Mouse (Mus musculus) heart, embryonic 10.5 days (tissue): ENCODE data around the gene Stag2. TPM values are rescaled to one million over a fixed set of nuclear protein-coding genes. Genes with fewer than 3 reads are reported as not detected.
A peak's percentile ranks its signal among the peaks of the same experiment; 100 is the strongest.

Experiments used
- DNase-seq: peaks from one replicate; pipeline ENCODE4 v3.0.0-alpha.2; 2017; ENCODE audit warnings: low spot score
- H3K27ac ChIP-seq: fragments of 300-500 bp; sonication (generic); 2 replicates; pipeline ENCODE4 v1.5.1; 2016; ENCODE audit warnings: mild to moderate bottlenecking
- H3K27me3 ChIP-seq: fragments of 300-500 bp; sonication (generic); 2 replicates; pipeline ENCODE4 v1.6.1; 2016; ENCODE audit warnings: mild to moderate bottlenecking; ENCODE audit not compliant: poor library complexity, insufficient read depth, severe bottlenecking
- H3K36me3 ChIP-seq: fragments of 300-500 bp; sonication (generic); 2 replicates; pipeline ENCODE4 v1.6.1; 2016; ENCODE audit warnings: mild to moderate bottlenecking, moderate library complexity
- H3K4me1 ChIP-seq: fragments of 300-500 bp; sonication (generic); 2 replicates; pipeline ENCODE4 v1.6.1; 2016; ENCODE audit warnings: mild to moderate bottlenecking
- H3K4me3 ChIP-seq: fragments of 300-500 bp; sonication (generic); 2 replicates; pipeline ENCODE4 v1.5.1; 2016; ENCODE audit warnings: mild to moderate bottlenecking, moderate library complexity
- H3K9me3 ChIP-seq: fragments of 300-500 bp; sonication (generic); 2 replicates; pipeline ENCODE4 v1.6.1; 2016; ENCODE audit warnings: mild to moderate bottlenecking, moderate library complexity
- WGBS: fragments of 180-500 bp; shearing (Covaris S2); methylation state at CpG from one replicate; pipeline ENCODE4 v1.1.7; 2016; 5-methylcytosine and 5-hydroxymethylcytosine counted together
- polyA plus RNA-seq: library from polyadenylated mRNA; unstranded; fragments of >200 nt; fragmentation: Nextera tagmentation; extraction: Ambion mirVana; gene quantifications from 2 replicates; pipeline ENCODE4 v1.2.1, GENCODE M21; 2016

Stag2 gene
- polyA plus RNA-seq, 1 experiment from 2014 or later: 35.0 TPM

DNA sequence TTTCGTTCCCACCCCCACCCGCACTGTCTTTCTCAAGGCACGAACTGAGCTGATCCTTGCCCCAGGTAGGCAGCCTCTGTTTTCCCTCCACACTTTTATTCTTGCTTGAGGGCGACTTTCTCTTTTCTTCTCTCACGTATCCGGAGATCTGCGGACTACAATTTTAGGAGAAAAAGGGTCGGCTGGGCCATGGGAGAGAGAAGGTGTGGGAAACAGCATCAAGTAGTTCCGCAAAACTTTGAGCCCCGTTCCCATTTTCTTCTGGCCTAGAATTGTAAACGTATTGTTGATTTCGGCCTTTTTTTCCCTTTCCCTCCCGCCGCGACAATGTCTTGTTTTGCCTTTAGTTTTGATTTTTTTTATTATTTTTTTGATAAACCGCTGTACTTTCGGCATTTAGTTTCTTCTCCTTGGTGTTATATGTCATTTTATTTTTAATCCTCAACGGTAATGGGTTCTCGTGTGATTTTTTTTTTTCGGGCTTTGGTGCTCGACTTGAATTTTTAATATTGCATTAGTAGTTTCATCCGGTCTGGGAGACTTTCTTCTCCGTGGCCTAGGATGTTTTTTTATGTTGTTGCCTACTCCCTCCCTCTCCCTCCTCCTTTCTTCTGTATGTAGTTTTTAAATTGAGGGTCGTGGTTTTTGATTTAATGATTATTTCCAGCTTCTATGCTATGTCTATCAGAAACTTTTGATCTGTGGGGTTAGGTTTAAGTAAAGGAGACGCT is 2.1 kb downstream of the Stag2 start:
- Histone ChIP-seq H3K27ac (peak overlapping the region; percentile 98), H3K4me1 (peaks cover 6% of the 10 kb centered on the region; the same call in 1 of the 2 replicates), H3K4me3 (peak overlapping the region; percentile 72), H3K9me3 (no peaks in the 10 kb centered on the region), H3K36me3 (no peaks in the 10 kb centered on the region), H3K27me3 (no peaks in the 10 kb centered on the region)
- 13% methylated on average over 25 of the region's 25 CpGs for WGBS
- DNase-seq: no peak

DNA sequence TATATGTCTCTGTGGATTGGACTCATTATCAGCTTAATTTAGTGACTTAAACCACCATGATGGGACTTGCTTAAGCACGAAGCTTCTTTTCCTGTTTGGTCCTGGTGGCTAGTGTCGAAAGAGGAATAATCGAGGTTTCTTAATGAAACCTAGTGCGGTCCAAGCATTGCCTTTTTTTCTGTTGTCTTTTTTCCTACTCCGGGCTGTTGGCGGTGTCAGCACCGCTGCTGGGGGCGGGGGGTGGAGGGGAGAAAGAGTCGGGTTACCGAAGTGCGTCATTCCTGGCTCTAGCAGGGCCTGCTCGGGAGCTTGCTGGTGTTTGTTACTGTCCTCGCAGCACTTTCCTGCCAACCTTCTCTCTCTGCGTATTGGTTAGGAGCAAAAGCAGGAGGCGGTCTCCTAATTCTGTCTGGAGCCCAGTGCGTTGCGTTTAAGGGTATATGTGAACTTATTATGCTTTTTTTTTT is 2.8 kb downstream of the Stag2 start:
- DNase-seq: peak; percentile 92
- Histone ChIP-seq H3K27ac (peak overlapping the region; percentile 98), H3K36me3 (no peaks in the 10 kb centered on the region), H3K4me1 (peaks cover 6% of the 10 kb centered on the region; the same call in 1 of the 2 replicates), H3K27me3 (no peaks in the 10 kb centered on the region), H3K9me3 (no peaks in the 10 kb centered on the region), H3K4me3 (peak overlapping the region; percentile 72)
- WGBS: 12% methylated on average over 17 of the region's 17 CpGs

DNA sequence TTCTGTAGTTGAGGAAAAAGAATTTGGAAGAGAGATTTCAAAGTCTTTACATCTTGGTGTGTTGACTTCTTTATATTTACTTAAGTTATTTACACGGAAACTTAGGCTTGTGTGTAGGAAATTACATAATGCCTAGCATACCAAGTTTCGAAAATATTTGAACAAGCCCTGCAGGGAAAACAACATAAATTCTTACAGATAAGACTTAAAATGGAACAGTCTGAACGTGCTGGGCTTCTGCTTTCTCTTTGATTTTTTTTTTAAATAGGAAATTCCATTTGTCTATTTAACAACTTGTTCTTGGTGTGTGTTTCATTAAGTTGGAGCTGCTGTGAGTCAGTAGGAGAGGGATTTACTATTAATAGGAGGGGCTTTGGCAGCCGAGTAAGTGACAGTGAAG is 3.9 kb downstream of the Stag2 start:
- Histone ChIP-seq H3K4me1 (peaks cover 2% of the 10 kb centered on the region; the same call in 1 of the 2 replicates), H3K36me3 (no peaks in the 10 kb centered on the region), H3K9me3 (no peaks in the 10 kb centered on the region), H3K27ac (no peak overlapping the region), H3K4me3 (peak overlapping the region; percentile 72), H3K27me3 (no peaks in the 10 kb centered on the region)
- no peak for DNase-seq
- WGBS: 21% methylated on average over 4 of the region's 4 CpGs

DNA sequence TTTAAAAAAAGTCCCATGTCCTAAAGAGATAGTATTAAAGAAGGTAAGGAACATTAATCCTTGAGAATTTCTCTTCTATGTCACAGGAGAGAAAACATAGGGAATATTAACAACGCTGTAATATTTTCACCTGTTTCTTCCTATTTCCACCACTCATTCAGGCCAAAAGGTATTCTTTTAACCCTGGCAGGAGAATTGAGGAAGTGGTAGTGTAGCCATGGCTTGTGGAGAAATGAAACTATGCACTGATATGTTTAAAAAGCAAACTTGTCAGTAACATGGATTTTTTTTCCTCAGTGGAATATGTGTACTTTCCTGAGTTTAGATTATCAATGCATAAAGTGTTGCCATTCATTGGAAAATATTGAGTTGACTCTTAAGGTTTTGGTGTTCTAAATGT is 16.3 kb downstream of the Stag2 start:
- Histone ChIP-seq H3K4me3 (no peak overlapping the region), H3K36me3 (no peaks in the 10 kb centered on the region), H3K27ac (no peak overlapping the region), H3K9me3 (no peaks in the 10 kb centered on the region), H3K27me3 (no peaks in the 10 kb centered on the region), H3K4me1 (no peaks in the 10 kb centered on the region)
- WGBS: 78% methylated on average over 1 of the region's 1 CpGs
- DNase-seq: no peak

DNA sequence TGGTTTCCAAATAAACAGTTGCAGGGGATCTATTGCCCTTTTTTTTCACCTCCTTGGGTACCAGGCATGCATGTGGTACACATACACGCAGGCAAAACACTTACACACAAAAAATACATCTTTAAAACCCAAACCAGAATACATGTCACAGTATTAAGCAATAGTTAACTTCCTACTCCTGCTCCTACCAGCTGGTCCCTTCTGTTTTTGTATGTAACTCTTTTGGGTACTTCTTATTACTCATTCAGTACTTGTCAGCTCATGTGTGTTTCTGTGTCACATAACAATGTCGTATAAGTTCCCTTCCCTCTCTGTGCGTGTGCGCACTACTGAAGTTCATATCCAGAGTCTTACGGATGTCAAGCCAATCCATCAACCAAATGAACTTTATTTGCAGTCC is 21.7 kb downstream of the Stag2 start:
- Histone ChIP-seq H3K27ac (no peak overlapping the region), H3K4me3 (no peak overlapping the region), H3K4me1 (no peaks in the 10 kb centered on the region), H3K27me3 (no peaks in the 10 kb centered on the region), H3K9me3 (no peaks in the 10 kb centered on the region), H3K36me3 (no peaks in the 10 kb centered on the region)
- no peak for DNase-seq
- 94% methylated on average over 5 of the region's 5 CpGs for WGBS

DNA sequence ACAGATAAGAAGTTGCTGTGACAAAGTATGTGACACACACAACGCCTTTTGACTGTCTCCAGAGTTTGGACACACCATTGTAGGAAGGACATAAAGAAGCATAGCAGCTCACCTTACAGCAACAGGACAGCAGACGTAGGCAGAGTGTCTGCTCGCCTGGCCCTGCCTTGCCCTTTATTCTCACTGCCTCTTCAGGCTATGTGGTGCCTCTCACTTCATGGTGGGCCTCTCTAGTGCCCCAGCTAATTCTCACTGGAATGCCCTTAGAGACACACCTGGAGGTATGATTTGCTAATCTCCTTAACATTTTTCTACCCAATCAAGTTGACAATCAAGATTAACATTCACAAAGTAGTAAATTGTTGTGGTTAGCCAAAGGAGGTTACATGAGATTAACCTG is 38.5 kb downstream of the Stag2 start:
- no peaks in the 10 kb centered on the region for H3K36me3 ChIP-seq
- no peak overlapping the region for H3K27ac ChIP-seq
- no peak for DNase-seq
- H3K4me3 ChIP-seq: no peak overlapping the region
- no peaks in the 10 kb centered on the region for H3K9me3 ChIP-seq
- no peaks in the 10 kb centered on the region for H3K27me3 ChIP-seq
- no peaks in the 10 kb centered on the region for H3K4me1 ChIP-seq
- WGBS: 65% methylated on average over 3 of the region's 3 CpGs

DNA sequence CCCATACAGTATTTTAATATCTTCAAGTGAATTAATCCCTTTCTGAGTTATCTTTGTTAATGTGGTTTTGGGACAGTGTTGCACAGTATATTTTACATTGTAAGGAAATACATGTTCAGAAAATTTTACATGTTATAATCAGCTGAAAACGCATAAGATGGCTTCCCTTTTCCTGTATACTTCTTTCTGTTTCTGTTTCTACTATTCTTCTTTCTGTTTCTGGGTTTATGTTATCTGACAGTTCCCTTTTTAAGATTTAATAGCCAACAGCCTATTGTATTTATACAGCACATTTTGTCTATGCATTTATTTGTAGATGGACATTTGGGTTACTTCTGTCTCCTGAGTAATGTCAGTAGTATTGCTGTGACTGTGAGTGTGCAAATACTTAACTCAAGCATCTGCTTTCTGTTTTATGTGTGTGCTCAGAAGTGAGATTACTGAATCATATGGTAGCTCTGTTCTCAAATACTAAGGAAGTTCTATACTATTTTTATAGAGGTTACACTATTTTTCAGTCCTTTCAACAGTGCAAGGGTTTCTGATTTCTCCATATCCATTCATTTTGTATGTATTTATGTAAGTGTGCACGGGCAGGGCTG is 39.8 kb downstream of the Stag2 start:
- H3K27me3 ChIP-seq: no peaks in the 10 kb centered on the region
- no peak overlapping the region for H3K27ac ChIP-seq
- H3K9me3 ChIP-seq: no peaks in the 10 kb centered on the region
- no peaks in the 10 kb centered on the region for H3K36me3 ChIP-seq
- DNase-seq: no peak
- no peak overlapping the region for H3K4me3 ChIP-seq
- WGBS: 87% methylated on average over 2 of the region's 2 CpGs
- H3K4me1 ChIP-seq: no peaks in the 10 kb centered on the region

DNA sequence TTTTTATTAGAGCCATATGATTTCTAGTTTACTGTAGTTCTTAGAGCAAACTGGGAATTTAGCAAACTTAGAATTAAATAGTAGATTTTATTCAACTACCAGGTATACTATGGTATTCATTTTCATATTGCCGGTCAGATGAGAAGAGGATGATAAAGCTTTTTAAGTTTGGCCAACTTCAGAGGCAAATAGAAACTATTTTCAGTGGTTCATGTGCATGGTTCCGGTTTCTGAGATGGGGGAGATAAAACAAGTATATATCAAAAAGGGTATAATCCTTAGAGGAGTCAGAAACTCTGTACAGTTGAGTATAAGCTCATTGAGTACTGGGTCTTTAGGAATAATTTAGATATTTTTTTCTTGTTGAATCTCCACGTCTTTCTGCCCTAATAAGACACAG is 45.5 kb downstream of the Stag2 start:
- Histone ChIP-seq H3K27ac (no peak overlapping the region), H3K4me3 (no peak overlapping the region), H3K27me3 (no peaks in the 10 kb centered on the region), H3K36me3 (no peaks in the 10 kb centered on the region), H3K4me1 (no peaks in the 10 kb centered on the region), H3K9me3 (no peaks in the 10 kb centered on the region)
- WGBS: 75% methylated on average over 3 of the region's 3 CpGs
- DNase-seq: no peak

DNA sequence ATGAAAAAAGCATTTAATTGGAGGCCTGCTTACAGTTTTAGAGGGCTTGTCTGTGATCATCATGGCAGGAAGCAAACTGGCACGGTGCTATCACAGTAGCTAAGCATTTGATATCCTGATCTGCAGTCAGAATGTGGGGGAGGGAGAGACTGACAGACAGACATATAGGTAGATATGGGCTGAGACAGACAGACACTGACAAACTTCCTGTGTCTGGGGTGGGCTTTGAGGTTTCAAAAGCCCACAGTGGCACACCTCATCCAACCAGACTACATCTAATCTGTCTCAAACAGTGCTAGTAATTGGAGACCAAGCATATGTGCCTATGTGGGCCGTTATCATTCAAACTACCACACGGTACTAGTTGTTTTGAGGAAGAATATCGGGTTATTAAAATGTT is 53.4 kb downstream of the Stag2 start:
- Histone ChIP-seq H3K4me1 (no peaks in the 10 kb centered on the region), H3K4me3 (no peak overlapping the region), H3K9me3 (no peaks in the 10 kb centered on the region), H3K36me3 (peaks cover 14% of the 10 kb centered on the region), H3K27ac (no peak overlapping the region), H3K27me3 (no peaks in the 10 kb centered on the region)
- 84% methylated on average over 4 of the region's 4 CpGs for whole genome bisulfite sequencing
- DNase-seq: no peak

DNA sequence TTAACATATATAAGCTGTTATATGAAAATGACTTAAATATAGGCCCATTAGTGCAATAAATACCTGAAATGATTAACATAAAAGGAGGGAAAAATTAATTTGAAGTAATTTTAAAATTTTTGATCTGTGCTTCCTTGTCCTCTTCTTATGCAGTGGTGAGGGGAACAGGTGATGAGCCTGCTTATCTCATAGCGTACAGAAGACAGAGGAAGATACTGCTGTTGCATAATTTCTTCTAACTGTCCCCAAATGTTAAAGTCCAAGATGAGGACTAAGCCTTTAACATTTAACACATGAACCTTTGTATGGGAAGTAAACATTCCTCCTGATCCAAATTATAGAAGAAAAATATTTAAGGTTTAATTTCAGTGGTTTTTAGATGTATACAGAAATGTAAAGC is 66.6 kb downstream of the Stag2 start:
- no peaks in the 10 kb centered on the region for H3K27me3 ChIP-seq
- H3K9me3 ChIP-seq: no peaks in the 10 kb centered on the region
- H3K4me1 ChIP-seq: no peaks in the 10 kb centered on the region
- H3K4me3 ChIP-seq: no peak overlapping the region
- no peak for DNase-seq
- WGBS: 91% methylated on average over 1 of the region's 1 CpGs
- H3K27ac ChIP-seq: no peak overlapping the region
- peaks cover 10% of the 10 kb centered on the region for H3K36me3 ChIP-seq

DNA sequence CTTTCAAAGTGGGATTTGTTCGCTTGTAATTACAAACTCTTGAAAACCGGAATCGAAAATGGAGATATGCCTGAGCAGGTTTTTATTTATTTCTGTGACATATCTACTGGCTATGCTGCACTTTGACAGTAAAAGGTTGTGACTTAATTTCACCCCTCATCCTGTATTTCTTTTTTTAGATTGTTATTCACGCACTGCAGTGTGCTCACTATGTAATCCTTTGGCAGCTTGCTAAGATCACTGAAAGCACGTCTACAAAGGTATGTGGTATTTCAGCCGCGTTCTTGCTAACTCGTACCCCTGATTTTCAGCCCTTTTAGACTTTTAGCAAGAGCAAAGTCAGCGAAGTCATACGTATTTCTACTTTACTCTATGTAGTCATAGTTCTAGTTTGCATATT is 101.2 kb downstream of the Stag2 start:
- H3K27ac ChIP-seq: no peak overlapping the region
- no peaks in the 10 kb centered on the region for H3K4me1 ChIP-seq
- 85% methylated on average over 10 of the region's 10 CpGs for WGBS
- no peaks in the 10 kb centered on the region for H3K9me3 ChIP-seq
- H3K4me3 ChIP-seq: no peak overlapping the region
- no peaks in the 10 kb centered on the region for H3K27me3 ChIP-seq
- no peak for DNase-seq
- peaks cover 5% of the 10 kb centered on the region; the same call in 1 of the 2 replicates for H3K36me3 ChIP-seq

DNA sequence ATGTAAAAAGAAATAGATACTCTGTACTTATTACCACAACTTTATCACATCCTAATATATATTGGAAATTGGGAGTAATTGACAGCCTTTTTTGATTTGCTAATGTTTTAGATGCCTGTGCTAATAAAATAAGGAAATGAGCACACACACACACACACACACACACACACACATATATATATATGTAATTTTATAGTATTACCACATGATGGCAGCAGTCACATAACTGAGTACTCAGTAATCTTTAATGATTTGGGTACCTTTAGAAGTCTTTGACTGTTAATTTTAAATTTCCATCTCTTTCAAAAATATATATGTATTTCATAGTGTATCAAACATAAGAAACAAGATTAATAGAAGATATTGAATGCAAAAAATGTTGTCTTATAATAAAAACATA is 123.6 kb downstream of the Stag2 start:
- DNase-seq: no peak
- no peaks in the 10 kb centered on the region for H3K4me1 ChIP-seq
- H3K4me3 ChIP-seq: no peak overlapping the region
- H3K27ac ChIP-seq: no peak overlapping the region
- H3K36me3 ChIP-seq: no peaks in the 10 kb centered on the region
- no peaks in the 10 kb centered on the region for H3K9me3 ChIP-seq
- no peaks in the 10 kb centered on the region for H3K27me3 ChIP-seq

DNA sequence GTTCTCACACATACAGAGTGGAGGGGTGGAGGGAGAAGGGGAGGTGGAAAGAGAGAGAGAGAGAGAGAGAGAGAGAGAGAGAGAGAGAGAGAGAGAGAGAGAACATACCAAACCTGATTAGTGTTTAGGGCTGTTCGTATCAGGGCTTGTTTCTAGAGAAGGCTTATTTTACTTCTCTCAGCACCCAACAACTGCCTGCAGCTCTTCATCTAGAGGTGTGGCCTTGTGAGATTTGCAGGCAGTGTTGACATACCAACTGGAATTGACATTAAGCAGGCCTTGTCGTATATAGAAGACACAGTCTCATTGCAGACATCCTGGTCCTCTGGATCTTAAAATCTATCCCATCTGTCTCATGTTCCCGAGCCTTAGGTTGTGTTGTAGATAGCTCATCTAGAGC is 141.1 kb downstream of the Stag2 start:
- WGBS: 36% methylated on average over 3 of the region's 3 CpGs
- Histone ChIP-seq H3K4me1 (no peaks in the 10 kb centered on the region), H3K27ac (no peak overlapping the region), H3K36me3 (no peaks in the 10 kb centered on the region), H3K9me3 (no peaks in the 10 kb centered on the region), H3K4me3 (no peak overlapping the region), H3K27me3 (no peaks in the 10 kb centered on the region)
- no peak for DNase-seq
